Comparison of ENCODE assay signal across 21 mouse cellular contexts in the genomic region with DNA sequence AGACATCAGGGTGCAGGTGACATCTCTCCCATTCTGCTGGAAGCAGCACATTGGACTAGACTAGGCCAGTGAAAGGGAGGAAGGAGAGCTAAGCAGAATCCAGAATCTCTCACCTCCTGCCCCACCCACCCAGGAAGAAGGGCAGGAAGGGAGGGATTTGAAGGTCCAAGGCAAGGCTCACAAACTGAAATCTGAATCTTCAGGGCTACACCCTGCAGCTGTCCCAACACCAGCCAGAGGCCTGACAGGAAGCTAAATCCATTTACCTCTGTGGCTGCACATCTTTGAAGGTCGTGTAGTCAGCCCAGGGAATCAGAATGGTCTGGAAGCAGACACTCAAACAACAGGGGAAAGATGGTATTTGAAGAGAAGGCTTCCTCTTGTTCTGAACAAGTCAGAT. TPM values are rescaled to one million over a fixed set of nuclear protein-coding genes. Genes with fewer than 3 reads are reported as not detected.
"Had no signal": no experiment of that assay in that cellular context is flagged by ENCODE, and none has a peak within 500 bp of the region (broad histone marks: within the 10 kb centered on the region; RNA-seq: fewer than 3 reads in every experiment).

No protein-coding gene starts in this region.

- ATAC-seq: midbrain, embryonic 13.5 days had no signal

- H3K4me3 ChIP-seq: layer of hippocampus, adult 2 months; liver, embryonic 13.5 days; megakaryocyte, embryonic 14.5 days; midbrain, embryonic 10.5 days; midbrain, embryonic 13.5 days; neural tube, embryonic 12.5 days; neural tube, embryonic 15.5 days; stomach, embryonic 15.5 days had no signal

- H3K4me2 ChIP-seq: liver, embryonic 13.5 days; midbrain, embryonic 13.5 days; neural tube, embryonic 12.5 days; neural tube, embryonic 15.5 days; stomach, embryonic 15.5 days had no signal

- H3K36me3 ChIP-seq: liver, embryonic 13.5 days; midbrain, embryonic 10.5 days; midbrain, embryonic 13.5 days; neural tube, embryonic 12.5 days; neural tube, embryonic 15.5 days; stomach, embryonic 15.5 days had no signal

- DNase-seq: kidney, adult 18-20 months; kidney, adult 9 months; kidney, postnatal 25 days; layer of hippocampus, adult 9-11 months; liver, embryonic 13.5 days; lung, adult 2 months; lung, postnatal 36 days; right cerebral cortex, adult 18-20 months; right cerebral cortex, postnatal 14 days; right cerebral cortex, postnatal 4 days; thymus, adult 2 months; thymus, postnatal 14 days had no signal

- H3K9ac ChIP-seq: liver, embryonic 13.5 days; midbrain, embryonic 13.5 days; neural tube, embryonic 12.5 days; neural tube, embryonic 15.5 days; stomach, embryonic 15.5 days had no signal

- H3K27me3 ChIP-seq: midbrain, embryonic 13.5 days; neural tube, embryonic 12.5 days; stomach, embryonic 15.5 days had no signal

- H3K4me1 ChIP-seq: megakaryocyte, embryonic 14.5 days; midbrain, embryonic 10.5 days; midbrain, embryonic 13.5 days; neural tube, embryonic 12.5 days; neural tube, embryonic 15.5 days; stomach, embryonic 15.5 days had no signal

- H3K27ac ChIP-seq: kidney, postnatal 0 days; layer of hippocampus, adult 2 months; liver, embryonic 13.5 days; midbrain, embryonic 10.5 days; midbrain, embryonic 13.5 days; neural tube, embryonic 12.5 days; neural tube, embryonic 15.5 days; stomach, embryonic 15.5 days had no signal

- H3K9me3 ChIP-seq: liver, embryonic 13.5 days; megakaryocyte, embryonic 14.5 days; midbrain, embryonic 10.5 days; midbrain, embryonic 13.5 days; neural tube, embryonic 12.5 days; neural tube, embryonic 15.5 days; stomach, embryonic 15.5 days had no signal

RNA-seq across cellular contexts. Expression of gene A4galt, which starts 13.7 kb away (rescaled TPM):
- polyA plus RNA-seq: limb, embryonic 11.5 days had no signal
